Mouse (Mus musculus) embryonic fibroblast, embryonic 13.5 days (primary cell): Measurements from ENCODE around the gene Tmem179b. TPM values are rescaled to one million over a fixed set of nuclear protein-coding genes. Genes with fewer than 3 reads are reported as not detected.

Experiments used
- H3K27ac ChIP-seq: 2 replicates; pipeline ENCODE4 v1.5.1; 2012; ENCODE audit warnings: low read length, control low read depth, inconsistent platforms; ENCODE audit not compliant: insufficient read depth
- H3K4me1 ChIP-seq: 2 replicates; pipeline ENCODE4 v1.6.1; 2011; ENCODE audit warnings: low read length; ENCODE audit not compliant: control insufficient read depth, insufficient read depth
- H3K4me3 ChIP-seq: 2 replicates; pipeline ENCODE4 v1.5.1; 2011; ENCODE audit warnings: mild to moderate bottlenecking, control low read depth, low read length; ENCODE audit not compliant: insufficient read depth
- CTCF ChIP-seq: IDR thresholded peaks from 2 replicates; pipeline ENCODE4 v1.5.1; 2011; ENCODE audit warnings: mild to moderate bottlenecking, control low read depth, low read length, moderate library complexity, borderline replicate concordance; ENCODE audit not compliant: insufficient read depth
- POLR2A ChIP-seq: IDR thresholded peaks from 2 replicates; pipeline ENCODE4 v1.6.1; 2011; ENCODE audit warnings: low read depth, mild to moderate bottlenecking, control low read depth, low read length, moderate library complexity
- polyA plus RNA-seq: library from polyadenylated mRNA; stranded (reverse); fragments of >200 nt; gene quantifications from 2 replicates; pipeline ENCODE4 v1.2.4, GENCODE M21; 2011; ENCODE audit warnings: low read depth; ENCODE audit not compliant: missing spikeins, insufficient read length

The Tmem179b gene
- polyA plus RNA-seq, 1 experiment: 49.2 TPM

DNA sequence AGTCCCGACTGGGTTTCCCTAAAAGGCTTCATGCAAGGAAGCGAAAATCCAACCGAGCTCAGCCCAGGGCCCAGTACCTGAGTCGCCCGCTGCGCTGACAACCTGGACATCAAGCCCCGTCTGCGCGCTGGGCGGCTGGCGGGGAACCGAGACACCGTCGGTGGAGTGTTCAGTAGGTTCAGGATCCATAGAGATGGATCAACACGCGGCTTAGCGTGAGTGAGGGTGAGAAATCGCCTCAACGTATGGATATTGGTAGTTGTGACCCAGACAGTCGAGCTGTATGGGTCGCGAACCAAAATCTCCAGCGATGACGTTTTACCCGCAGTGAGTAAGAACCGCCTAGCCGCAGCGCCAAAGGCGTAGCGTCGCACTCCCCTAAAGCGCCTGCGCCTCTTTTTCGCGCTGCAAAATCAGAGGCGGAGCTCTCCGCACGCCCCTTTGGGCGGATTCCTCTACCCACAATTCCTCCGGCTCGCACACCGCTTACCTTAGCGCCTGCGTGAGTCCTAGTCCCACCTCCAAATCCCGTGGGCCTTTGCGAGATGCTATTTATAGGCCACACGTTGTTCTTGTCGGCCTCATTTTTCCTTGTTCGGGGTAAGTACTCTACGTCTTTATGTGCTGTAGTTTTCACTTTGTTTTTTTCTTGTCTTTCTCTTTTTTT lies 51.2 kb downstream of the Tmem179b start, which contains the start of gene Slc3a2:
Gene Slc3a2 (minus strand): TSS at position 463 of the 667 bp plus-strand sequence.
- Histone ChIP-seq H3K27ac (peak within 1 kb of the TSS; percentile 100), H3K4me1 (0 out of 2 replicates have a peak, but pooled peaks cover 2% of the 10 kb centered on the region), H3K4me3 (peak within 1 kb of the TSS; percentile 96)
- TF ChIP-seq POLR2A (peak; percentile 83), CTCF (no peak)

DNA sequence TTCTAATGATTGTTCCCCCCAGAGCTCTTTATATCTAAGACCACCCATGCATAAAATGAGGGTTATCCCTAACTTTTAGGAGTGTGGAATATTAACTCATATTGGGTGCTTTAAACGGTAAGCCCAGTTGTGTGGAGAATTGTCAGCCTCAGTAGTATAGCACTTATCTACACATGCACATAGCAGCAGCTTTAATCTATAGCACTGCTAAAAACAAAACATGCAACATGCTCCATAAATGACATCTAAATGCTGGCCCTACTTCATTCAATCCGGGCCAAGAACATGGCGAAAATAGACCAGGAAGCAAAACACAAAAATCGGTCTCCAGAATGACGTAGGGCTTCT lies 51.7 kb downstream of the Tmem179b start:
- Histone ChIP-seq H3K27ac (peak overlapping the region; percentile 100), H3K4me1 (0 out of 2 replicates have a peak, but pooled peaks cover 2% of the 10 kb centered on the region), H3K4me3 (peak overlapping the region; percentile 95)
- no peak for TF ChIP-seq CTCF
- no peak for TF ChIP-seq POLR2A

Other genes starting within 250 kb of the Tmem179b start
- gene Slc22a8, start 183.2 kb downstream of the Tmem179b start, polyA plus RNA-seq: not detected in 2 replicates
- gene Slc22a6, start 156.4 kb downstream of the Tmem179b start, polyA plus RNA-seq: not detected in 2 replicates
- gene Chrm1, start 110.7 kb downstream of the Tmem179b start, polyA plus RNA-seq: not detected in 2 replicates
- gene Slc3a2, start 51.1 kb downstream of the Tmem179b start, polyA plus RNA-seq: 203 and 309 TPM in 2 replicates
- gene Wdr74, start 38.6 kb downstream of the Tmem179b start, polyA plus RNA-seq: 46.5 and 52.3 TPM in 2 replicates
- gene 1700092M07Rik, start 33.7 kb downstream of the Tmem179b start, polyA plus RNA-seq: not detected in 2 replicates
- gene Stx5a, start 33.1 kb downstream of the Tmem179b start, polyA plus RNA-seq: 97.6 and 114 TPM in 2 replicates
- gene Nxf1, start 17.4 kb downstream of the Tmem179b start, polyA plus RNA-seq: 172 and 183 TPM in 2 replicates
- gene Tmem223, start 3.5 kb downstream of the Tmem179b start, polyA plus RNA-seq: 34.7 and 36.7 TPM in 2 replicates
- gene Taf6l, start 11.9 kb upstream of the Tmem179b start, polyA plus RNA-seq: 15.7 and 22.7 TPM in 2 replicates
- gene Polr2g, start 24.1 kb upstream of the Tmem179b start, polyA plus RNA-seq: 93.9 and 96.0 TPM in 2 replicates
- gene Zbtb3, start 28.1 kb upstream of the Tmem179b start, polyA plus RNA-seq: 1.4 and 2.0 TPM in 2 replicates
- gene Ttc9c, start 44.9 kb upstream of the Tmem179b start, polyA plus RNA-seq: 52.8 and 68.7 TPM in 2 replicates
- gene Hnrnpul2, start 45.5 kb upstream of the Tmem179b start, polyA plus RNA-seq: 78.5 and 98.7 TPM in 2 replicates
- gene AC129217.1, start 55.3 kb upstream of the Tmem179b start, polyA plus RNA-seq: 43.8 and 73.0 TPM in 2 replicates
- gene Bscl2, start 63.0 kb upstream of the Tmem179b start, polyA plus RNA-seq: 41.2 and 50.0 TPM in 2 replicates
- not detected in 2 replicates for gene Gng3, start 64.7 kb upstream of the Tmem179b start, polyA plus RNA-seq
- 5.9 and 9.0 TPM in 2 replicates for gene Lrrn4cl, start 76.3 kb upstream of the Tmem179b start, polyA plus RNA-seq
- 104 and 112 TPM in 2 replicates for gene Ubxn1, start 97.0 kb upstream of the Tmem179b start, polyA plus RNA-seq
- 16.3 and 22.3 TPM in 2 replicates for gene Uqcc3, start 106.5 kb upstream of the Tmem179b start, polyA plus RNA-seq
- 11.7 and 28.6 TPM in 2 replicates for gene Lbhd1, start 109.3 kb upstream of the Tmem179b start, polyA plus RNA-seq
- gene Gm49403, start 109.5 kb upstream of the Tmem179b start, polyA plus RNA-seq: not detected in 2 replicates
- 61.7 and 68.8 TPM in 2 replicates for gene 1810009A15Rik, start 114.4 kb upstream of the Tmem179b start, polyA plus RNA-seq
- gene Gm49416, start 114.5 kb upstream of the Tmem179b start, polyA plus RNA-seq: 16.8 and 18.4 TPM in 2 replicates
- gene Ints5, start 118.5 kb upstream of the Tmem179b start, polyA plus RNA-seq: 20.2 and 23.1 TPM in 2 replicates
- gene Ganab, start 123.6 kb upstream of the Tmem179b start, polyA plus RNA-seq: 176 and 190 TPM in 2 replicates
- gene B3gat3, start 145.9 kb upstream of the Tmem179b start, polyA plus RNA-seq: 26.7 and 28.9 TPM in 2 replicates
- gene Rom1, start 154.9 kb upstream of the Tmem179b start, polyA plus RNA-seq: 2.7 and 3.5 TPM in 2 replicates
- gene Eml3, start 155.1 kb upstream of the Tmem179b start, polyA plus RNA-seq: 26.2 and 28.2 TPM in 2 replicates
- gene Mta2, start 167.4 kb upstream of the Tmem179b start, polyA plus RNA-seq: 101 and 102 TPM in 2 replicates
- 16.8 and 19.7 TPM in 2 replicates for gene Tut1, start 179.4 kb upstream of the Tmem179b start, polyA plus RNA-seq
- gene Eef1g, start 192.6 kb upstream of the Tmem179b start, polyA plus RNA-seq: 882 and 905 TPM in 2 replicates
- 559 and 687 TPM in 2 replicates for gene Ahnak, start 214.8 kb upstream of the Tmem179b start, polyA plus RNA-seq